Mouse (Mus musculus) heart, embryonic 16.5 days (tissue): ENCODE results near the gene Slc38a9. TPM values are rescaled to one million over a fixed set of nuclear protein-coding genes. Genes with fewer than 3 reads are reported as not detected.
A peak's percentile ranks its signal among the peaks of the same experiment; 100 is the strongest.

Experiments
- ATAC-seq: fragments of 200-750 bp; cut with Nextera tagmentation; replicated peaks from 2 replicates; pipeline ENCODE4 v1.8.0; 2017; ENCODE audit warnings: moderate number of reproducible peaks; ENCODE audit not compliant: insufficient read depth, low FRiP score; ENCODE audit errors: extremely low read depth
- H3K27ac ChIP-seq: fragments of 300-500 bp; sonication (generic); 2 replicates; pipeline ENCODE4 v1.5.1; 2014; ENCODE audit warnings: mild to moderate bottlenecking, low read length, control low read depth, moderate library complexity
- H3K27me3 ChIP-seq: fragments of 300-500 bp; sonication (generic); 2 replicates; pipeline ENCODE4 v1.6.1; 2014; ENCODE audit warnings: low read length, mixed read lengths; ENCODE audit not compliant: control insufficient read depth, insufficient read depth
- H3K36me3 ChIP-seq: fragments of 300-500 bp; sonication (generic); 2 replicates; pipeline ENCODE4 v1.6.1; 2014; ENCODE audit not compliant: control insufficient read depth, insufficient read depth
- H3K4me1 ChIP-seq: fragments of 300-500 bp; sonication (generic); 2 replicates; pipeline ENCODE4 v1.6.1; 2014; ENCODE audit warnings: low read length, mixed read lengths; ENCODE audit not compliant: control insufficient read depth, insufficient read depth
- H3K4me2 ChIP-seq: fragments of 300-500 bp; sonication (generic); 2 replicates; pipeline ENCODE4 v1.6.1; 2014; ENCODE audit warnings: low read depth, mild to moderate bottlenecking, control low read depth, low read length
- H3K4me3 ChIP-seq: fragments of 300-500 bp; sonication (generic); 2 replicates; pipeline ENCODE4 v1.5.1; 2014; ENCODE audit warnings: mild to moderate bottlenecking, control low read depth, low read length
- H3K9ac ChIP-seq: fragments of 300-500 bp; sonication (generic); 2 replicates; pipeline ENCODE4 v1.6.1; 2014; ENCODE audit warnings: low read length, control low read depth
- H3K9me3 ChIP-seq: fragments of 300-500 bp; sonication (generic); replicated peaks from 2 replicates; pipeline ENCODE4 v1.6.1; 2016; ENCODE audit warnings: low read length; ENCODE audit not compliant: control insufficient read depth
- WGBS: fragments of 180-500 bp; shearing (Covaris S2); extraction: QIAGEN DNeasy Blood & Tissue Kit; methylation state at CpG from one replicate; pipeline ENCODE4 v1.1.7; 2014; 5-methylcytosine and 5-hydroxymethylcytosine counted together
- polyA plus RNA-seq: library from polyadenylated mRNA; unstranded; fragments of >200 nt; fragmentation: Nextera tagmentation; extraction: Ambion mirVana; gene quantifications from 2 replicates; pipeline ENCODE4 v1.2.1, GENCODE M21; 2015

Slc38a9 gene
- polyA plus RNA-seq, 1 experiment from 2014 or later: 14.0 TPM

GRCm38 (mm10) chr13:112644996-112645395 lies 15.6 kb upstream of the Slc38a9 start:
- WGBS: 86% methylated on average over 3 of the region's 3 CpGs
- Histone ChIP-seq H3K27me3 (no peaks in the 10 kb centered on the region), H3K36me3 (no peaks in the 10 kb centered on the region), H3K4me2 (no peak overlapping the region), H3K4me3 (no peak overlapping the region), H3K9me3 (no peaks in the 10 kb centered on the region), H3K27ac (no peak overlapping the region), H3K9ac (no peak overlapping the region), H3K4me1 (no peaks in the 10 kb centered on the region)
- no peak for ATAC-seq

GRCm38 (mm10) chr13:112645529-112646186 lies 14.9 kb upstream of the Slc38a9 start:
- Histone ChIP-seq H3K4me1 (no peaks in the 10 kb centered on the region), H3K36me3 (no peaks in the 10 kb centered on the region), H3K27ac (no peak overlapping the region), H3K9me3 (no peaks in the 10 kb centered on the region), H3K27me3 (no peaks in the 10 kb centered on the region), H3K9ac (no peak overlapping the region), H3K4me3 (no peak overlapping the region), H3K4me2 (no peak overlapping the region)
- no peak for ATAC-seq
- WGBS: 86% methylated on average over 1 of the region's 1 CpGs

GRCm38 (mm10) chr13:112651183-112651582 lies 9.4 kb upstream of the Slc38a9 start:
- no peak overlapping the region for H3K4me2 ChIP-seq
- H3K36me3 ChIP-seq: no peaks in the 10 kb centered on the region
- no peak overlapping the region for H3K9ac ChIP-seq
- H3K27ac ChIP-seq: no peak overlapping the region
- no peaks in the 10 kb centered on the region for H3K27me3 ChIP-seq
- H3K4me3 ChIP-seq: no peak overlapping the region
- peaks cover 9% of the 10 kb centered on the region for H3K9me3 ChIP-seq
- ATAC-seq: no peak
- H3K4me1 ChIP-seq: no peaks in the 10 kb centered on the region
- WGBS: 83% methylated on average over 3 of the region's 3 CpGs

GRCm38 (mm10) chr13:112652205-112652604 lies 8.3 kb upstream of the Slc38a9 start, which contains the start of gene Ddx4:
Gene Ddx4, minus strand, starts transcription at chr13:112652475.
- no peak for ATAC-seq
- no peaks in the 10 kb centered on the region for H3K27me3 ChIP-seq
- H3K36me3 ChIP-seq: no peaks in the 10 kb centered on the region
- 60% methylated on average over 45 of the region's 45 CpGs for WGBS
- H3K27ac ChIP-seq: no peak within 1 kb of the TSS
- no peak within 1 kb of the TSS for H3K9ac ChIP-seq
- peak within 1 kb of the TSS; percentile 21; the same call in 1 of the 2 replicates for H3K4me2 ChIP-seq
- H3K9me3 ChIP-seq: peaks cover 9% of the 10 kb centered on the region
- no peak within 1 kb of the TSS for H3K4me3 ChIP-seq
- H3K4me1 ChIP-seq: no peaks in the 10 kb centered on the region

- Histone ChIP-seq H3K9ac (peak overlapping the region; percentile 59), H3K27me3 (no peaks in the 10 kb centered on the region)
- no peak for ATAC-seq
Measured at GRCm38 (mm10) chr13:112659986-112660573, 471 bp upstream of the Slc38a9 start.

DNA sequence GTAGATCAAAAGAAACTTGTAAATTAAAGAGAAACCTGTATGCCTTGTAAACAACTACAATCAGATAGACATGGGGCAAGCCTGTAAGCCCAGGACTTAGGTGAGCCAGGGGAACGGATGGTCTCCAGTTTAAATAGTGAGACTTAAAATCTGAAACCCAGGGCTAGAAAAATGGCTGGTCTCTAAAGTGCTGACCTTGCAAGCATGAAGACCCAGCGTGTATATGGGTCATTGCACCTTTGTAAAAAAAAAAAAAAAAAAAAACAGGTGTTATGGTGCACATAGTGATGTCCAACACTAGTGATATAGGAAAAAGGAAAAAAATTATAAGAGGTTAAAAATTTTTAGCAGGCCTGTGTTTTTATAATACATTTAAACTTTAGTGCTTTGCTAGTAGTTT lies 1.1 kb downstream of the Slc38a9 start:
- peaks cover 10% of the 10 kb centered on the region for H3K4me1 ChIP-seq
- no peak overlapping the region for H3K27ac ChIP-seq
- no peak overlapping the region; the same call in 1 of the 2 replicates for H3K4me3 ChIP-seq
- no peak for ATAC-seq
- H3K9me3 ChIP-seq: no peaks in the 10 kb centered on the region
- no peak overlapping the region for H3K4me2 ChIP-seq
- H3K27me3 ChIP-seq: no peaks in the 10 kb centered on the region
- H3K36me3 ChIP-seq: no peaks in the 10 kb centered on the region
- H3K9ac ChIP-seq: no peak overlapping the region
- 85% methylated on average over 2 of the region's 2 CpGs for WGBS

More at GRCm38 (mm10) chr13:112659986-112660573, 471 bp upstream of the Slc38a9 start:
- Histone ChIP-seq H3K4me1 (peaks cover 7% of the 10 kb centered on the region), H3K4me3 (peak overlapping the region; percentile 83), H3K4me2 (peak overlapping the region; percentile 73), H3K36me3 (no peaks in the 10 kb centered on the region), H3K27ac (no peak overlapping the region), H3K9me3 (no peaks in the 10 kb centered on the region)
- WGBS: 3% methylated on average over 10 of the region's 10 CpGs

- peaks cover 5% of the 10 kb centered on the region; the same call in 1 of the 2 replicates for H3K36me3 ChIP-seq
- H3K4me1 ChIP-seq: peaks cover 10% of the 10 kb centered on the region
- H3K4me2 ChIP-seq: peak overlapping the region; percentile 58
- H3K27me3 ChIP-seq: no peaks in the 10 kb centered on the region
- WGBS: 72% methylated on average over 10 of the region's 10 CpGs
- H3K9me3 ChIP-seq: no peaks in the 10 kb centered on the region
- no peak for ATAC-seq
- H3K4me3 ChIP-seq: peak overlapping the region; percentile 22; the same call in 1 of the 2 replicates
- H3K27ac ChIP-seq: no peak overlapping the region; the same call in 1 of the 2 replicates
- H3K9ac ChIP-seq: peak overlapping the region; percentile 29; the same call in 1 of the 2 replicates
Measured at GRCm38 (mm10) chr13:112666433-112667024, 6.0 kb downstream of the Slc38a9 start.

DNA sequence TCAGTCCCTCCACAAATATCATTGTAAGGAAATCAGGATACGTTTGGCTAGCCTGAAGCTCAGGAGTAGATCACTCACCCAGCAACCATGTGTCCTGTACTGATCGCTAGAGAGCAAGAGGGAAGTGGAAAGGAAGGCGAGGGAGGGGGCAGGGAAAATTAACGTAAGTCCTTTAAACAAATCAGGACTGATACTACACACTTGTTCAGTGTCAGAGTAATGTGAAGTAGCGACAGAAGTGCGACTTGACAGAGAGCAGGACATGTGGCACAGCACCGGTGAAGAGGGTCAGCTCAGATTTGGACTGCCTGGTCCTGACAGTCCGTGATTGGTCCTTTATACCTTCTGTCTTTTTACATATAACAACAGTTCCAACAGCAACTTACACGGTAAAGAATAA lies 6.7 kb downstream of the Slc38a9 start:
- peaks cover 5% of the 10 kb centered on the region; the same call in 1 of the 2 replicates for H3K36me3 ChIP-seq
- H3K9ac ChIP-seq: peak overlapping the region; percentile 29; the same call in 1 of the 2 replicates
- H3K27me3 ChIP-seq: no peaks in the 10 kb centered on the region
- 34% methylated on average over 9 of the region's 9 CpGs for WGBS
- no peak overlapping the region; the same call in 1 of the 2 replicates for H3K27ac ChIP-seq
- peaks cover 10% of the 10 kb centered on the region for H3K4me1 ChIP-seq
- peak overlapping the region; percentile 58 for H3K4me2 ChIP-seq
- ATAC-seq: peak; percentile 81
- no peaks in the 10 kb centered on the region for H3K9me3 ChIP-seq
- H3K4me3 ChIP-seq: peak overlapping the region; percentile 22

GRCm38 (mm10) chr13:112671708-112672107 lies 11.2 kb downstream of the Slc38a9 start:
- H3K9ac ChIP-seq: no peak overlapping the region
- H3K4me3 ChIP-seq: no peak overlapping the region
- ATAC-seq: no peak; the same call in 1 of the 2 replicates
- H3K27ac ChIP-seq: no peak overlapping the region
- H3K9me3 ChIP-seq: no peaks in the 10 kb centered on the region
- H3K36me3 ChIP-seq: peaks cover 5% of the 10 kb centered on the region; the same call in 1 of the 2 replicates
- peaks cover 9% of the 10 kb centered on the region for H3K4me1 ChIP-seq
- no peaks in the 10 kb centered on the region for H3K27me3 ChIP-seq
- no peak overlapping the region for H3K4me2 ChIP-seq
- 64% methylated on average over 13 of the region's 13 CpGs for WGBS
